Mouse (Mus musculus): ENCODE data around the gene Gm5795.
"Not testable (repeated sequence)": the region's sequence is repeated elsewhere in the genome, so short reads cannot be mapped to it uniquely, and the experiment has no call there.

Gene Gm5795

DNA sequence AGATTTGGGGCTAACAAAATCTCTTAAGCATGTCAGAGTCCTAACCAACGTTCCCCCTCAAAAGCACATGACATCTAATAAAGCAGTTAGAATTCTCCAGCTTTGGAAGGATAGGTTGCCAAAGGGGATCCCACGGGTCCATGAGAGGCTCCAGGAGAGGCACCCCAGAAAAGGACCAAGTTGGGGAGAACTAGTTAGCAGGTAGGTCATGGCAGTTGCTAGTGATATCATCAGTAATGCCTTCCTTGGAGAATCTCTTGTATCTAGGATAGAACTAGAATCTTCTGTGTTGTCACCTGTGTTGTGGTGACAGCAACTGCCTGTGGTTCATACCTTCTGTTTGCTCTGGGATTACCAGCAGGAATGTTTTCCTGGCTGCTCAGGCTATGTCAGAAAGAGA, at the start of gene Gm5795:
Gm5795 (plus strand) TSS at position 301 of the 400 bp plus-strand sequence.
- DNase-seq = not testable (repeated sequence)

DNA sequence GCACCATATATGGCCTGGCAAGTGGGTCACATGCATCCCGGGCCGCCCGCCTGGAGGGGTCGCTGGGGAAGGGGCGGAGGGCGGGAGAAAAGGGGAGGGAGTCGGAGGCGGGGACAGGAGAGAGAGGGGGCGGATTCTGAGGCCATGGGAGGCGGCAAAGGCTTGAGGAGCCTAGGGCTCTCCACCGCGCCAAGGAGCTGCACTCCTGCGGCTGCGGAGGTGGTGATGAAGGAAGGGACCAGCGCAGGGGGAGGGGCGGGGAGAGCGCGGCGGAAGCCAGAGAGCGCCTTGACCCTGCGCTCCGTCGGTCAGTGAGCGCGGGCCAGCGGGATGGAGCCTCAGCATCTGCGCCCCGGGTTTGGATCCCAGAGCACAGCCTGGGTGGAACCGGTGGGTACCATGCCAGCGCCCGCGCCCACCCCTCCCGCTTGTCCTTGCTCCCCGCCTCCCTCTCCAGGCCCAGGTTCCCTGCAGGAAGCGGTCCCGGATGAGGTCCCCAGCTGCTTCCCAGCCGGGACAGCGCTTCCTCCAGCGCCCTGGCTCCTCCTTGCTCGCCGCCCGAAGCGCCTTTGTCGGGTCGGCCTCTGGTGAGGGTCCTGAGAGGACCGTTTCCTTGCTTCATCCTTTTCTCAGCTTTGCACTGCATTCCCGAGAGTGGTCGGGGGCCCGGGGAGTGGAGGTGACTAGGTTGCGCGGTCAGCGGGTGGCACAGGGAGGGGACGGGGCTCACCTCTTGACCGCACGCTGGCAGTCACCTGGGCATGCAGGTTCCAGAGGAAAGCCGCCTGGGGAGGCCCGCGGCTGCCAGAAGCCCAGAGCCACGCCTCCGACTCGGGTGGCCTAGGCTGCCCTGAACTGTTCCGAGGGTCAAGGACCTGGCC, 20.5 kb downstream of the Gm5795 start, which contains the start of gene D830030K20Rik:
D830030K20Rik (plus strand) TSS at position 217 of the 881 bp plus-strand sequence.
- not testable (repeated sequence) for DNase-seq

DNA sequence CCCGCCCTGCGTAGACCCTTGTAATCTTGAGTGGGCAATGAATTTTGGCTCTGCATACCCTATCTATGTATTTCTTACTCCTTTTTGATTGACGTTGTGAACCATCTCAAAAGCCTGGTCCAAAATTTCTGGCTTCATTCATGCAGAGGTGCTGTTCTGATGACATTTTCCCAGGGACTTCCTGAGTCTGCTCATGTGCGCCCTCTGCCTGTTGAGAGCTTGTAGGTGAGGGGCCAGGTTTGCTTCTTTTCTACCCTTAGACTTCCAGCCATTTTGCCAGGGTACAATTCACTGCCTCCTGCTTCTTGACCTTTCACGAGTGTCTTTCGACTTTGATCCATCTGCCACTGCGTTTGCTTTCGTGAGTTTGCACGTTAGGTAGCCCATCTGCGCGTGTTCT, 21.3 kb downstream of the Gm5795 start:
- DNase-seq = peak; percentile 11
